Mouse (Mus musculus): ENCODE measurements around the gene Axl. TPM values are rescaled to one million over a fixed set of nuclear protein-coding genes. Genes with fewer than 3 reads are reported as not detected.
"Not testable (repeated sequence)": the region's sequence is repeated elsewhere in the genome, so short reads cannot be mapped to it uniquely, and the experiment has no call there.

The Axl gene
- polyA plus RNA-seq, 1 experiment from 2014 or later, result 27.6 TPM

DNA sequence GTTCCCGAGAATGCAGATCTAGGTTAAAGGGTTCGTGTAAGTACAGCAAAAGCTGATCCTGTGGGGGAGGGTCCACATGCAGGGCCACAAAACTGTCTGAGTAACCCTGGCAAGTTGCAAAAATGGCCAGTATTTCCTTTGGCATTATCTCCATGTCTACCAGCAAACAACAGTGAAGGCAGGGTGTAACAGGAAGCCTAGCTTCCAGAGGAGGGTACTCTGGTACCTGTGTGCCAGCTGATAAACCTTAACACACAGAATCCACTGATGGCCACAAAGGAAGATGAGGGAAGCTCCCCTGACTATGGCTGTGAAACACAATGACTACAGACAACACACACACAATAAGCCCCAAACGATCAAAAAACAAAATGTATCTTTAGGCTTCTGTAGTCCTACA is 50.2 kb downstream of the Axl start:
- 90% methylated on average over 3 of the region's 3 CpGs for WGBS
- ATAC-seq (ENCODE audit: low FRiP score), result no peak
- H3K9me3 ChIP-seq (replicated peaks), result no peaks in the 10 kb centered on the region
- H3K4me1 ChIP-seq, result no peaks in the 10 kb centered on the region
- H3K36me3 ChIP-seq, result peaks cover 93% of the 10 kb centered on the region
- no peak overlapping the region for H3K4me3 ChIP-seq (replicated peaks)
- H3K9ac ChIP-seq (replicated peaks), result no peak overlapping the region
- H3K4me2 ChIP-seq, result no peak overlapping the region
- H3K27me3 ChIP-seq (replicated peaks), result no peaks in the 10 kb centered on the region
- H3K27ac ChIP-seq (replicated peaks), result no peak overlapping the region

GRCm38 (mm10) chr7:25736920-25737319 is 51.6 kb downstream of the Axl start:
- WGBS, result 94% methylated on average over 2 of the region's 2 CpGs
- Histone ChIP-seq H3K36me3 (peaks cover 93% of the 10 kb centered on the region), H3K9ac (replicated peaks) (no peak overlapping the region), H3K9me3 (replicated peaks) (no peaks in the 10 kb centered on the region), H3K4me1 (no peaks in the 10 kb centered on the region), H3K27me3 (replicated peaks) (no peaks in the 10 kb centered on the region), H3K4me3 (replicated peaks) (no peak overlapping the region), H3K4me2 (no peak overlapping the region), H3K27ac (replicated peaks) (no peak overlapping the region)
- no peak for ATAC-seq (ENCODE audit: low FRiP score)

DNA sequence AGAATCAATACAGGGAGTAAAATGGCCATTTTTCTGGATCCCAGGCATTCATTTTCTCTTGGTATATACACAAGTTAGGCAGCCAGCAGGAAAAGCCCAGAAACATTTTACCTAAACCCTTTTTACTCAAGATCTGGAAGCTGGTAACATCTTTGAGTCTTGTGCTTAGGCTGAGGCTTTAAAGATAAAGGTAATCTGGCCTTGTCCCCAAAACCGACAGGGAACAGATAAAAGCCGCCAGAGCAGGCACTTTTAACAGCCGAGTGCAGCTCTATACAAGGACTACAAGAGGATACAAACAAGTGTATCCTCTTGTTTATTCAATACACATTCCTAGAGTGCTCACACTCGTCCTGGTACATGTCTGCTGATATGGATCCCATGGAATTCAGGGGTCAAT is 53.5 kb downstream of the Axl start:
- Histone ChIP-seq H3K9ac (replicated peaks) (no peak overlapping the region), H3K27me3 (replicated peaks) (no peaks in the 10 kb centered on the region), H3K36me3 (peaks cover 90% of the 10 kb centered on the region), H3K4me2 (no peak overlapping the region), H3K27ac (replicated peaks) (no peak overlapping the region), H3K4me1 (no peaks in the 10 kb centered on the region), H3K9me3 (replicated peaks) (no peaks in the 10 kb centered on the region), H3K4me3 (replicated peaks) (no peak overlapping the region)
- no peak for ATAC-seq (ENCODE audit: low FRiP score)
- 87% methylated on average over 4 of the region's 4 CpGs for WGBS

DNA sequence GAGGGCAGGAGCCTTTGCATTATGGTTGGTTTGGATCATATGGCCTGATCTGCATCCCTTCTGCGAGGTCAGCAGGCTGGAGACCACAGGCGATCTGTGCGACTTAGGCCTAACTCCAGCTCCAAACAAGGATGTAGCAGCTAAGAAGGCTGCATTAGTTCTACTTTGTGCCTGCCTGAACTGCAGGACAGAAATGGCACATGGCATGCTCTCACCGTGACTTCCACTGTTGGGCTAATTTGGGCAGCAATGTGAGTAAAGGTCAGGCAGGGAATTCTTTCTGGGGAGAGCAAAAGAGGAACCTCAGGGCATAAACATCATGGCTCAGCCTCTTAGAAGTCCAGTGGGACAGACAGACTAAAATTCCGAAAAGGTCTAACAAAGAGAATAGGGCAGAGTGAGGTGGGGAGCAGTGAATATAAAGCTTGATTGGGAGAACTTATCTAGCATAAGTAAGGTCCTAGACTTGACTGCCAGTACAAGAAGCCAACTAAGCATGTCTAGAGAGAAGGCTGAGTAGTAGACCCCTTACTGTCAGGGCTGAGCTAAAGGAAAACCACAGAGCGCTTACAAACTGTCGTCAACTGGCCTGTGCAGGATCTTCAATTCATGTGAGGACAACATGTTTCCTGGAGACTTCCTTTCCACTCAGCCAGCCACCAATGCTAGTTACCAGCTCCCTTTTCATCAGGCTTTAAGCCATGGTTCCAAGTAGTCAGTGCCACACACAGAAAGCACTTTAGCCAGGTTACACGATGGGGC is 57.0 kb downstream of the Axl start:
- no peak overlapping the region for H3K9ac ChIP-seq (replicated peaks)
- ATAC-seq (ENCODE audit: low FRiP score), result no peak
- peaks cover 93% of the 10 kb centered on the region for H3K36me3 ChIP-seq
- no peaks in the 10 kb centered on the region for H3K4me1 ChIP-seq
- H3K9me3 ChIP-seq (replicated peaks), result no peaks in the 10 kb centered on the region
- 90% methylated on average over 8 of the region's 8 CpGs for WGBS
- no peaks in the 10 kb centered on the region for H3K27me3 ChIP-seq (replicated peaks)
- H3K4me3 ChIP-seq (replicated peaks), result no peak overlapping the region
- H3K4me2 ChIP-seq, result no peak overlapping the region
- H3K27ac ChIP-seq (replicated peaks), result no peak overlapping the region

DNA sequence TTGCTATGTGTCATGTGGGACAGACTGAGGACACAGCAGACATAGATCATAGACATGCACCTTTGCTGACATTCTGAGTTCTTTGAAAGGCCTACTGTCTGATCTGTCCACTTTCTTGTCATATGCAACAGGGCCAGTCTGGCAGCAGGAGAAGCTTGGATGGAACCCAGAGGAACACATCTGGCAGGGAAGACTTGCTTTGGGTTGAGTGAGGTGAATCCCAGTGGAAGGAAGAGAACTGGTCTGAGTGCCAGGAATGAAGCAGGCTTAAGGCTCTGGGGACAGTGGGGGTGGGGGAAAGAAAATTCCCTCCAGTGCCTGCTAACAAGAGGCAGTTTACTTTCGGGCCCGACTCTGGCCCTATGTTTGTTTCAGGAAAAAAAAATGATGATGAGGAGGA is 58.6 kb downstream of the Axl start:
- Histone ChIP-seq H3K36me3 (peaks cover 93% of the 10 kb centered on the region), H3K9me3 (replicated peaks) (no peaks in the 10 kb centered on the region), H3K4me2 (no peak overlapping the region), H3K4me3 (replicated peaks) (no peak overlapping the region), H3K4me1 (no peaks in the 10 kb centered on the region), H3K9ac (replicated peaks) (no peak overlapping the region), H3K27me3 (replicated peaks) (no peaks in the 10 kb centered on the region), H3K27ac (replicated peaks) (no peak overlapping the region)
- 97% methylated on average over 2 of the region's 2 CpGs for WGBS
- no peak for ATAC-seq (ENCODE audit: low FRiP score)

GRCm38 (mm10) chr7:25729396-25729795 is 59.1 kb downstream of the Axl start:
- Histone ChIP-seq H3K27ac (replicated peaks) (no peak overlapping the region), H3K4me2 (no peak overlapping the region), H3K27me3 (replicated peaks) (no peaks in the 10 kb centered on the region), H3K4me1 (no peaks in the 10 kb centered on the region), H3K36me3 (peaks cover 93% of the 10 kb centered on the region), H3K9me3 (replicated peaks) (no peaks in the 10 kb centered on the region), H3K4me3 (replicated peaks) (no peak overlapping the region), H3K9ac (replicated peaks) (no peak overlapping the region)
- 43% methylated on average over 2 of the region's 2 CpGs for WGBS
- ATAC-seq (ENCODE audit: low FRiP score), result no peak

- no peaks in the 10 kb centered on the region for H3K27me3 ChIP-seq (replicated peaks)
- no peak overlapping the region for H3K9ac ChIP-seq (replicated peaks)
- H3K36me3 ChIP-seq, result peaks cover 95% of the 10 kb centered on the region
- no peaks in the 10 kb centered on the region for H3K4me1 ChIP-seq
- ATAC-seq (ENCODE audit: low FRiP score), result no peak
- H3K4me2 ChIP-seq, result no peak overlapping the region
- WGBS, result 94% methylated on average over 5 of the region's 5 CpGs
- H3K4me3 ChIP-seq (replicated peaks), result no peak overlapping the region
- no peak overlapping the region for H3K27ac ChIP-seq (replicated peaks)
- H3K9me3 ChIP-seq (replicated peaks), result no peaks in the 10 kb centered on the region
Observed at GRCm38 (mm10) chr7:25727800-25728199, 60.7 kb downstream of the Axl start.

DNA sequence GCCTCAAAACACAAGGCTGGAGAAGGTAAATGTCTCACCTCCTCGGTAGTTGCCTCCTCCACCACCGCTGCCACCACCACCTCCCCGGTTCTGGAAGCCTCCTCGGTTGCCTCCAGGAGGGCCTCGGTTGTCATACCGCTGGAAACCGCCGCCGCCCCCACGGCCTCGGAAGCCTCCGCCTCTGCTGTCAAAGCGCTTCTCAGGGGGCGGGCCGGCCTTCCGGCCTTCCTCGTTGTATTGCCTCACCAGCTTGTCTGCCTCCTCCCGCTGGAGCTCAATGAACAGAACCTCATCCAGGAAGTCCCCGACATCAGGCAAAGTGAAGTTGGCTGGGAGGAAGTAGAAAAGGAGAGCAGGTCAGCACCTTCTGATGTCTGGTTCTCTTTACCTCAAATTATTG is 62.6 kb downstream of the Axl start:
- H3K27me3 ChIP-seq (replicated peaks), result no peaks in the 10 kb centered on the region
- no peak overlapping the region for H3K4me2 ChIP-seq
- 86% methylated on average over 19 of the region's 19 CpGs for WGBS
- H3K4me1 ChIP-seq, result no peaks in the 10 kb centered on the region
- no peak overlapping the region for H3K9ac ChIP-seq (replicated peaks)
- H3K4me3 ChIP-seq (replicated peaks), result no peak overlapping the region
- H3K9me3 ChIP-seq (replicated peaks), result no peaks in the 10 kb centered on the region
- no peak for ATAC-seq (ENCODE audit: low FRiP score)
- peaks cover 91% of the 10 kb centered on the region for H3K36me3 ChIP-seq
- no peak overlapping the region for H3K27ac ChIP-seq (replicated peaks)

DNA sequence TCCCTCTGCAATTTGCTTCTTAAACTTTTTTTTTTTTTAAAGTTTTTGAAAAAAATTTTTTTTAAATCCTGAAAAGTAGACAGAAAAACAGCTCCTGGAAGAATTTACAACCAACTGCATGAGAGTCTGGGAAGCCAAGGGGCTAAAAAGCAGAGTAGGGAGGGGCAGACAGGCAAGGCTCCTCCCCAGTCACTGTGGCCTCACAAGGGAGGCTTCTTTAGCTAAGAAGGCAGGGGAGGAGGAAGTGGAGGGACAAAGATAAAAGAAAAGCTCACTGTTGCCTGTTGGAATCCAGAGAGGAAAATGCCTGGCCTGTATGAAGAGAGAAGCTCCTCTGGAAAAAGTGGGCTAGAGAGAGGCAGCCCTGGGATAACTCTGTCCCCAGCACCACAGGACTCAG is 66.7 kb downstream of the Axl start:
- not testable (repeated sequence) for ATAC-seq (ENCODE audit: low FRiP score); H3K9me3 ChIP-seq (replicated peaks); H3K4me2 ChIP-seq; H3K27ac ChIP-seq (replicated peaks); H3K4me3 ChIP-seq (replicated peaks); H3K27me3 ChIP-seq (replicated peaks); H3K9ac ChIP-seq (replicated peaks)
- Histone ChIP-seq H3K4me1 (peaks cover 23% of the 10 kb centered on the region), H3K36me3 (peaks cover 62% of the 10 kb centered on the region)

DNA sequence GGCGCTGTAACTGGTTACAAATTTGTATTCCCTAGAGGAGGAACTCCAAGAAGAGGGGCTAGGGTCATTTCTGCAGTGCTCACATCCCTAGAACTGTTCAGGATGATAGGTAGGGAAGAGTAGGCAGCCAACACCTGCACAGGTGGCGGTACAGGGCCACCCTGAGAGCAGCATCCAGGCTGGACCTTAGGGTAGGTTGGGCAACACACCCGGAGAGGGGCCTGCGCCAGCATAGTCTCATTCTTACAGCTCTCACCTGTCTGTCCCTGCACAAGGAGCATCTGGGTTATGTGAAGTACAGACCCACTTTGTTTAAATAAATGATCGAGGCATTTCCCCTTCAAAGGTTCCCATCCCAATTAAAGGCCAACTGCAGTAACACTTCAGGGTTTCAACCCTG is 67.7 kb downstream of the Axl start:
- Histone ChIP-seq H3K27ac (replicated peaks) (no peak overlapping the region), H3K27me3 (replicated peaks) (no peaks in the 10 kb centered on the region), H3K4me2 (no peak overlapping the region), H3K4me1 (peaks cover 23% of the 10 kb centered on the region), H3K9me3 (replicated peaks) (no peaks in the 10 kb centered on the region), H3K4me3 (replicated peaks) (no peak overlapping the region), H3K9ac (replicated peaks) (no peak overlapping the region), H3K36me3 (peaks cover 57% of the 10 kb centered on the region)
- no peak for ATAC-seq (ENCODE audit: low FRiP score)
- WGBS, result 94% methylated on average over 5 of the region's 5 CpGs

- Histone ChIP-seq H3K4me1 (peaks cover 23% of the 10 kb centered on the region), H3K27me3 (replicated peaks) (no peaks in the 10 kb centered on the region), H3K36me3 (peaks cover 57% of the 10 kb centered on the region), H3K9me3 (replicated peaks) (no peaks in the 10 kb centered on the region), H3K4me2 (peak overlapping the region; percentile 85), H3K27ac (replicated peaks) (peak overlapping the region; percentile 88; the same call in 1 of the 2 replicates), H3K9ac (replicated peaks) (no peak overlapping the region), H3K4me3 (replicated peaks) (peak overlapping the region; percentile 77; the same call in 1 of the 2 replicates)
- 64% methylated on average over 10 of the region's 10 CpGs for WGBS
- ATAC-seq (ENCODE audit: low FRiP score), result peak; percentile 33
Observed at GRCm38 (mm10) chr7:25719761-25720610, 68.5 kb downstream of the Axl start.

Measured in neural tube, embryonic 15.5 days (tissue).